Mouse (Mus musculus) brain, embryonic 14.5 days (tissue): Measurements from ENCODE around the gene Nol3.

Experiments used
- CTCF ChIP-seq: fragments of 200-500 bp; IDR thresholded peaks from 2 replicates; pipeline ENCODE4 v1.5.1; 2012; ENCODE audit warnings: inconsistent platforms, mild to moderate bottlenecking, moderate library complexity, borderline replicate concordance; ENCODE audit not compliant: insufficient read depth, insufficient read length; ENCODE audit errors: extremely low read depth
- POLR2A ChIP-seq: fragments of 200-500 bp; IDR thresholded peaks from 2 replicates; pipeline ENCODE4 v1.6.1; 2012; ENCODE audit warnings: mild to moderate bottlenecking, inconsistent platforms, borderline replicate concordance; ENCODE audit not compliant: poor library complexity, insufficient read depth, insufficient read length, severe bottlenecking; ENCODE audit errors: extremely low read depth

GRCm38 (mm10) chr8:105303874-105304273 is 27.9 kb downstream of the Nol3 start:
- TF ChIP-seq CTCF (no peak), POLR2A (no peak)
